Mouse (Mus musculus): ENCODE data around the gene Polr2m.
A peak's percentile ranks its signal among the peaks of the same experiment; 100 is the strongest.

Polr2m gene

GRCm38 (mm10) chr9:71475536-71475935 is 10.2 kb downstream of the Polr2m start:
- DNase-seq (ENCODE audit: low read depth, low spot score), result no peak

GRCm38 (mm10) chr9:71467434-71467833 is 18.3 kb downstream of the Polr2m start:
- DNase-seq (ENCODE audit: low read depth, low spot score), result no peak

DNA sequence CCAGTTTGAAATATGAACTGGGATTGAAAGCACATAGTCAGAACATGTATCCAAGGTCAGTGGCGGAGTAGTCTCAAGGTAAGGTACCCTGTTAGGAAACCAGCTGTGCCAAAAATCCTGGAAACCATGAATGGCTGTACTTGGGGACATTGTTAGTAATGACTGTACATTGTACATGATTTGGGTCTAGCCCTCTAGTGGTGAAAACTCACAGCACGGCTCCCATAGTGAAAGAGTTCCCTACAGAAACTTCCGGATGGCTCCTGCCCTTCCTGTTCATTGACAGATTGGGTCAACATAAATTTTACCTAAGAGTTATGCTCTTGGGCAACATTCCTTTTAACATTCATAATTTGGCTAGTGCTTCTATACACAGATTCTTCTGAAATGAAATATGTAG is 19.6 kb downstream of the Polr2m start:
- no peak for DNase-seq (ENCODE audit: low read depth, low spot score)

- no peak for DNase-seq (ENCODE audit: low read depth, low spot score)
Measured at GRCm38 (mm10) chr9:71463072-71463667, 22.6 kb downstream of the Polr2m start.

DNA sequence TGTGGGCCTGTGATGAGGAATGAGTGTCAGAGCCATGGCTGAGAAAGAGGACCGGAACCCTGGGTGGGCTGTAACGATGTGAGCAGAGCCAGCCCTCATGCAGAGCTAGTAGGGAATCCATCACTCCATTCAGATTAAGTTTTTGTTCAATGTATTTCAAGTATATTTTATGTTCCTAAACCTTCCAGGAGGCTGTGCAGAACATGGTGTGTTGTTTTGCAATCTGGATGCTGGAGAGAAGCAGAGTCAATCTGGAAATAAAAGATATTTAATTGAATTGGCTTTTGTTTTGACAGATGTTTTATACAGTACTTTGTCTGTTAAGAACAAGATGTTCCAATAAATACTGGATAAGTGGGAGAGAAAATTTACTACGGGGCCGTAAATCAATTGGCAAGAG is 29.0 kb downstream of the Polr2m start:
- peak; percentile 68 for DNase-seq (ENCODE audit: low read depth, low spot score)

- DNase-seq (ENCODE audit: low read depth, low spot score), result no peak
Measured at GRCm38 (mm10) chr9:71453917-71454316, 31.8 kb downstream of the Polr2m start.

- no peak for DNase-seq (ENCODE audit: low read depth, low spot score)
Measured at GRCm38 (mm10) chr9:71453352-71453751, 32.4 kb downstream of the Polr2m start.

DNA sequence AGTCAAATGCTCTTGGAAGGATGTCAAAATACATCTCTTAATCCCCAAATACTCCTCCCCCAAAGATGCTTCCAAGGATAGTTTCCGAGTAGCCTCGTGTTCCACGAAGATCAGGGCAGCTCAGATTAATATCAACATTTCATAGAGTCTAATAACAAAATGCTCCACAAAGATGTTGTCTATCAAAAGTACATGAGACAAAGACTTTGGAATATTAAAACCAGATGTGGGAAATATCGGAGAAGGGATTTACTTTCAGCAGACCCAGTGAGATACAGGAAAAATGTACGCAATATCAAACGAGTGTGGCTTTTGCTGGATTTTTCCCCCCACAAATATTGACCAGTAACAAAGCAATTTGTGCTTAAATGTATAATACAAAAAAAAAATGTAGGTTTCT is 35.1 kb downstream of the Polr2m start:
- no peak for DNase-seq (ENCODE audit: low read depth, low spot score)

GRCm38 (mm10) chr9:71447573-71447972 is 38.2 kb downstream of the Polr2m start:
- peak; percentile 78 for DNase-seq (ENCODE audit: low read depth, low spot score)

DNA sequence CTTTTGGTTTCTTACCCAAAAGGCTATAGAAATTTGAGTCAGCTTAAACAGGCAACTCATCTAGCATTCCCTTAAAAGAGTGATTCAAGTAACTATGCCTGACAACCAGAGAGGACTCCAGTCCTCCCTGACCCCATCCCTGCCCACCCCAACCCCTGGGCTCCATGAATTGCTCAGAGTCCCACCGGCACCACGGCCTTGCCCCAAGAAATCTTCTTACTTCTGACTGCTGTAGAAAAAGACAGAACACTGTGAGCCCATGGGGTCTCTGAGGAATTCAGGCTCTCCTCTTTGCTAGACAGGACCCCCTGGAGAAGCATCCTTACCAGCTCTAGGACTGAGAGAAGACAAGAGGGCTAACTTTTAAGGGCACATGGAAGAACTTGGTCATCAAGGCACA is 40.4 kb downstream of the Polr2m start:
- no peak for DNase-seq (ENCODE audit: low read depth, low spot score)

DNA sequence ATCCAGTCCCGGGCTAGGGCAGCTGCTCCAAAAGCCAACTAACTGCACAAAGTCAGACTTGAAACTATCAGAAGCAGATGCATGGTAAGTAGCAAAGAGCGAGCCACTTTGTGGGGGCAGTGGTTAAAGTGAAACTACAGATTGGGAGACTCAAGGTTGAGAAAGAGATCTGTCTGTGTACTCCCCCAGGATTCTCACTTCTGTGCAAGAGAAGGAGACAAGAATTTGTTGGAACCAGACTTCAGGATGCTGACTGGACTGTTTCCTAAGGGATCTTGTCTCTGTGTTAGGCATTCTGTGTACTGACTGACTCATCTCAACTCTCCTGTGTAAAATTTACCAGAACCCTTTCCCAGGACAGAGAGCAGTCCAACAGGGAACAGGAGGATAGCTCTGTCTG is 47.6 kb downstream of the Polr2m start:
- no peak for DNase-seq (ENCODE audit: low read depth, low spot score)
